Mouse (Mus musculus): ENCODE data around the gene 4930467E23Rik.
"Not testable (repeated sequence)": the region's sequence is repeated elsewhere in the genome, so short reads cannot be mapped to it uniquely, and the experiment has no call there.

- TF ChIP-seq CTCF, POLR2A (IDR thresholded peaks at IDR 0.05; ENCODE audit: extremely low read depth, insufficient read depth, low read length): not testable (repeated sequence)
These were observed 30.7 kb upstream of the 4930467E23Rik start for GRCm38 (mm10) chr8:19698722-19699121.
